ENCODE assay signal across 8 mouse cellular contexts in the genomic region with DNA sequence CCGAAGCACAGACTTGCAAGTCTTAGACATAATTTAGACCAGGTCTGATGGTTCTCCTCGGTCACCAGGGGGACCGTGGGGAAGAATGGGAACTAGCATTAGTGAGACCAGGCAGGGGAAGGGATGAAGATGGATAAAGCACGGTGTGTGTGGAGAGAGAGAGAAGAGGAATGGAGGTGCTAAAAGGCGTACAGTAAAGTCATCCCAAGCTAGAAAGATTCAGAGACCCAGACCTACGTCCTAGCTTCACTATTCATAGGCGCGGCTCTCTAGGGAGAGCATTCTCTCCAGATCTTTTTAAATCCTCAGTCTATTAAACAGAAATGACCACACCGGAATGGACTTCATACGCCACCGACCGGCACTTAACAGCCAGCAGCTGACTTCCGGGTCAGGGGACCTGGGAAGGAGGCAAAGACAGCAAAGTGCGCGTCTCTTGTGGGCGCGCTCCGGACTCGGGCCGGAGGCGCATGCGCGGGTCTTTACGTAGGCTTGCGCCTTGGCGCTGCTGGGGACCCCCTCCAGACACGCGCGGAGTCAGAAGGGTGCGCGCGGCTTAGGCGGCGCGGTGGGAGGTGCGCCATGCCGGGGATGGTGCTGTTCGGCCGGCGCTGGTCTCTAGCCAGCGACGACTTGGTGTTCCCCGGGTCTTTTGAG. TPM values are rescaled to one million over a fixed set of nuclear protein-coding genes. Genes with fewer than 3 reads are reported as not detected.
DNase-seq lines count a peak whose midpoint lies in the region; ATAC-seq and TF ChIP-seq lines count a peak whose summit lies in the region.

A gene (plus strand): TSS at position 485 of the 657 bp plus-strand sequence.

- H3K9ac ChIP-seq in forebrain, embryonic 15.5 days (replicated peaks): peak within 1 kb of the TSS; percentile 75

- 3% methylated on average over 43 of the region's 43 CpGs for WGBS in forebrain, embryonic 15.5 days
- 2% methylated on average over 43 of the region's 43 CpGs for WGBS in lung, adult 2 months

- intact Hi-C loops in heart, postnatal 25 days (cut with DNase I): no loop called here

- H3K27ac ChIP-seq in forebrain, embryonic 15.5 days (replicated peaks): peak within 1 kb of the TSS; percentile 58

- H3K4me2 ChIP-seq in forebrain, embryonic 15.5 days (replicated peaks): peak within 1 kb of the TSS; percentile 79

- peak; percentile 98 for ATAC-seq in forebrain, embryonic 15.5 days (replicated peaks)
- peak; percentile 77 for ATAC-seq in neutrophil, adult 5-6 weeks (ENCODE audit: extremely low read depth, insufficient number of reproducible peaks, low FRiP score, poor library complexity, severe bottlenecking)

- peak; percentile 77; the same call in 1 of the 2 replicates for TF ChIP-seq POLR2A in lung, adult 2 months (IDR thresholded peaks at IDR 0.05; ENCODE audit: borderline replicate concordance, extremely low read depth, low read depth, low read length)

- DNase-seq in ES-CJ7 (ENCODE audit: low read depth, low spot score): peak; percentile 90
- peak; percentile 88 for DNase-seq in cerebellum, adult 11 months
- peak; percentile 83 for DNase-seq in heart, postnatal 25 days (ENCODE audit: low spot score)
- peak; percentile 85 to 92 for DNase-seq in layer of hippocampus, adult 18-20 months (ENCODE audit: low spot score in 2 of 2)
- DNase-seq in lung, adult 2 months: peak; percentile 81
- peak; percentile 82 to 84 for DNase-seq in thymus, adult 18-20 months

- peaks cover 16% of the 10 kb centered on the region for H3K4me1 ChIP-seq in forebrain, embryonic 15.5 days
- H3K4me1 ChIP-seq in lung, adult 2 months (ENCODE audit: control insufficient read depth, insufficient read depth, low read length): no peaks in the 10 kb centered on the region

- no peaks in the 10 kb centered on the region for H3K9me3 ChIP-seq in forebrain, embryonic 15.5 days

- TF ChIP-seq CTCF in lung, adult 2 months (IDR thresholded peaks at IDR 0.05; ENCODE audit: insufficient read depth, low read length): no peak

- peaks cover 12% of the 10 kb centered on the region for H3K36me3 ChIP-seq in forebrain, embryonic 15.5 days

- peak within 1 kb of the TSS; percentile 78 for H3K4me3 ChIP-seq in forebrain, embryonic 15.5 days
- peak within 1 kb of the TSS; percentile 78 for H3K4me3 ChIP-seq in lung, adult 2 months (replicated peaks; ENCODE audit: extremely low read depth, low read depth, low read length)

- H3K27me3 ChIP-seq in forebrain, embryonic 15.5 days: no peaks in the 10 kb centered on the region

RNA-seq across cellular contexts. Expression of the gene that starts here (rescaled TPM):
- 16.2 and 16.5 TPM in 2 replicates for polyA plus RNA-seq in forebrain, embryonic 15.5 days (2015; fragmentation: Nextera tagmentation; extraction: Ambion mirVana)
- total RNA-seq in heart, postnatal 25 days (2021): 1 to 10 TPM; 7.6 to 8.2 TPM
- total RNA-seq in layer of hippocampus, adult 18-20 months (2021): 10 to 100 TPM; 29.1 TPM
- 16.5 and 18.1 TPM in 2 replicates for polyA plus RNA-seq in lung, adult 2 months (2012; rRNA removed)
- total RNA-seq in neutrophil, adult 5-6 weeks (2017): 14.5 and 15.7 TPM in 2 replicates

Comparison
In these comparisons a context has a peak if more than half of its experiments do, and no peak if none do; other contexts are left out.
1. Peak in every context shown above with its lines: DNase-seq, ATAC-seq, H3K4me3 ChIP-seq and H3K27ac ChIP-seq.